Mouse (Mus musculus): ENCODE measurements around the gene Cobll1. TPM values are rescaled to one million over a fixed set of nuclear protein-coding genes. Genes with fewer than 3 reads are reported as not detected.

Cobll1 gene
- polyA plus RNA-seq, 1 experiment from 2014 or later = 2.9 TPM

DNA sequence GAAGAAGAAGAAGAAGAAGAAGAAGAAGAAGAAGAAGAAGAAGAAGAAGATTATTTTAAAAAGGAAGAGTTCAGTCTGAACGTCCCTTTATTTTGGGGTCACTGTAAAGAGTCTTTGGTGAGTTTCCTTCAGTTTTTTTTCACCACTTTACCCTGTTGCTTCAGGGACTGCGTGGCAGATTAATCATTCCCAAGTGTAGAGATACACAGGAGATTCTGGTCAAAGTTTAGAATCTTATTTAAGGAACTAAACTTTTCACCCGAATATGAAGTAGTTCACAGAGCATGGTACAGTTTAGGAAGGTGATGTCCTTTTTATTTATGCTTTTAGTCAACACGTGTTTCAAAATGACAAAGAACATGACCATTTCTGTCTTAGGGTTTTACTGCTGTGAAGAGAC lies 21.2 kb upstream of the Cobll1 start:
- Histone ChIP-seq H3K9me3 (no peaks in the 10 kb centered on the region), H3K27ac (replicated peaks) (no peak overlapping the region), H3K27me3 (no peaks in the 10 kb centered on the region), H3K4me3 (no peak overlapping the region), H3K9ac (no peak overlapping the region), H3K4me2 (no peak overlapping the region), H3K4me1 (replicated peaks) (no peaks in the 10 kb centered on the region), H3K36me3 (no peaks in the 10 kb centered on the region)
- 91% methylated on average over 4 of the region's 4 CpGs for WGBS
- no peak for ATAC-seq (ENCODE audit: low FRiP score, low read depth)

DNA sequence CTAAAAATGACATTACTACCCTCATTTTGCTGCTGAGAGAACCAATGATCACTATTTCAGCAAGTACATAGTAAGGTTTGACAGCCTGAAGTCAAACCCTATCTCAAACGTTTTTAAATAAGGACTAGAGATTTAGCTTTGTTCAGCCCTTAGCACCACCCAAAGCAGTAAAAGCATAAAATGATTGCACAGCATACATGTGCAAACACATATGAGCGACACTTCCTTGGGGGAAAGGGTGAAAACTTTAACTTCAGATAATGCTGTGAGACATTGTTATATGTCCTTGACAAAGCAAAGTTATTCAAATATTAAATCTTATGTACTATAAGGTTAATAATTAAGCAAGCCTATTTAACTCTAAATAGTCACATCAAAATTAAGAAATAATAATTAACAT lies 18.2 kb upstream of the Cobll1 start:
- no peak overlapping the region for H3K27ac ChIP-seq (replicated peaks)
- no peak overlapping the region for H3K9ac ChIP-seq
- no peaks in the 10 kb centered on the region for H3K4me1 ChIP-seq (replicated peaks)
- H3K9me3 ChIP-seq = no peaks in the 10 kb centered on the region
- no peak overlapping the region for H3K4me3 ChIP-seq
- no peaks in the 10 kb centered on the region for H3K36me3 ChIP-seq
- no peaks in the 10 kb centered on the region for H3K27me3 ChIP-seq
- no peak for ATAC-seq (ENCODE audit: low FRiP score, low read depth)
- 73% methylated on average over 2 of the region's 2 CpGs for WGBS
- H3K4me2 ChIP-seq = no peak overlapping the region

DNA sequence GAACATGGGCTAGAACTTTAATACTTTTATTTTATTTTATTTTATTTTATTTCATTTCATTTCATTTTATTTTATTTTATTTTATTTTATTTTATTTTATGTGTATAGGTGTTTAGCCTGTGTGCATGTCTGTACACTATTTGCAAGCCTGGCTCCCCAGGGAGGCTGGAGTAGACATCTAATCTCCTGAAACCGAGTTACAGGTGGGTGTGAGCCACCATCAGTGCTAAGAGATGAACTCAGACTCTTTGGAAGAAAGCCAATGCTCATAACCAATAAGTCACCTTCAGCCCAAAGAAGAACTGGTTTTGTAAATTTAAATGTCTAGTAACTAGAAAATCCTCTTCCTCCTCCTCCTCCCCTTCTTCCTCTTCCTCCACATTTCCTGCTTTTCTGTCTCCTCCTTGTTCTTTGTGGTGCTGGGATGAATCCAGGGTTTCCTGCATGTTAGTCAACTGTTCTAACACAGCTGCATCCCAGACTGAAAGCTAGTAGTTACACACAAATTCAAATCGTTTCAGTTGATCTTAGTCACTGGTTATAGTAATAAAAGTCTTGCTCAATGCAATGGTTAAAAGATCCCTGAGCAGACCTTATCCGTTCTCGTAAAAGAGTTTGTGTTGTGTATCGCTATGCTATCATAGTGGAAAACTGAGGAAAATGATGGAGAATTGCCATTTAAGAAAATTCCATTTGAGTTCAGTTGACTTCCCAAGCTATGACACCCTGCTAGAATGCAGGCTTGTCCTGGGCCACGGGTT lies 17.5 kb upstream of the Cobll1 start:
- ATAC-seq (ENCODE audit: low FRiP score, low read depth) = no peak

DNA sequence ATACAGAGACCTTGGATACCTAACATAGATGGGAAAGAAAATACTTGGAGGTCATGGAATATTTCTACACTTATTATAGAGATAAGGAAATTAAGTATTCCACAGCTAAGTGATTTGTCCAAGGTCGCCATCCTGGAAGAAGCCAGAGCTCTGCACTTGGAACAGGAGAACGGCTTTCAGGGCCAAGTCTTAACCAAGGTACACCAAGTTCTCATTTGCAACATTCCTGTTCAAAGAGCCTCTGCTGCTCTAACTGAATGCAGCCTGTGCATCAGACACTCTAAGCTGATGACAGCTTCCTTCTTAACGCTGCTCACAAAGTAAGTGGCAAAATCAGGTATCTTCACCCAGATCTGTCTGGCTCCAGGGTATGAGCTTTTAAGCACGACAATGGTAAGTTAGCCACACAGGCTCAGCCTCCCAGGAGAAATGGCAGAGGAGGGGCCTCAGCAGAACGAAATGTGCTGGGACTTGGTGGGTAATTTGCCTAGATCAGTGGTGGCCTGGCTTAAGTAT lies 11.4 kb upstream of the Cobll1 start:
- H3K4me2 ChIP-seq = no peak overlapping the region
- no peak for ATAC-seq (ENCODE audit: low FRiP score, low read depth)
- no peaks in the 10 kb centered on the region for H3K9me3 ChIP-seq
- no peak overlapping the region for H3K9ac ChIP-seq
- 63% methylated on average over 5 of the region's 5 CpGs for WGBS
- no peaks in the 10 kb centered on the region for H3K27me3 ChIP-seq
- no peaks in the 10 kb centered on the region for H3K36me3 ChIP-seq
- no peak overlapping the region for H3K27ac ChIP-seq (replicated peaks)
- no peaks in the 10 kb centered on the region for H3K4me1 ChIP-seq (replicated peaks)
- H3K4me3 ChIP-seq = no peak overlapping the region

More for the DNA sequence above, 17.5 kb upstream of the Cobll1 start:
- Histone ChIP-seq H3K36me3 (no peaks in the 10 kb centered on the region), H3K27ac (replicated peaks) (no peak overlapping the region), H3K27me3 (no peaks in the 10 kb centered on the region), H3K4me1 (replicated peaks) (no peaks in the 10 kb centered on the region), H3K9ac (no peak overlapping the region), H3K9me3 (no peaks in the 10 kb centered on the region), H3K4me3 (no peak overlapping the region), H3K4me2 (no peak overlapping the region)
- 82% methylated on average over 6 of the region's 6 CpGs for WGBS

DNA sequence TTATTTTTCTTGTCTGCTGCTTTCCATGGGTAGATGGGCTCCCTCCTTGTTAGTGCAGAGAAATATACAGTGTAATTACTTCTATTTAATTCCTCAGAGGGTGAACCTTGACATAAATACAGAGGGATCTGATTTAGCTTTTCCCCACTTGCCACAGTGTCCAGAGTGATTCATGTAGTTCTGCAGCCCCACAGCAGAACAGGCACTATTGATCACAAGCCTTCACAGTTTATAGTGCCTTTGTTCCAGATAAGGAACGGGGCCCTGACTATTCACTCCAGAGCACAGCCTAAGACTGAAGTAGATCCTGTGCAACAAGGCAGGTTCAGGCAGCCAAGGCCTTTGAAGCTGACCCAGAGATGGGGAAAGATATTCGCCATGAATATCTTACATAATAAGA lies 10.4 kb upstream of the Cobll1 start:
- H3K4me1 ChIP-seq (replicated peaks) = no peaks in the 10 kb centered on the region
- no peaks in the 10 kb centered on the region for H3K9me3 ChIP-seq
- no peak overlapping the region for H3K27ac ChIP-seq (replicated peaks)
- ATAC-seq (ENCODE audit: low FRiP score, low read depth) = no peak
- 56% methylated on average over 2 of the region's 2 CpGs for WGBS
- no peak overlapping the region for H3K4me2 ChIP-seq
- H3K9ac ChIP-seq = no peak overlapping the region
- no peak overlapping the region for H3K4me3 ChIP-seq
- H3K27me3 ChIP-seq = no peaks in the 10 kb centered on the region
- no peaks in the 10 kb centered on the region for H3K36me3 ChIP-seq

DNA sequence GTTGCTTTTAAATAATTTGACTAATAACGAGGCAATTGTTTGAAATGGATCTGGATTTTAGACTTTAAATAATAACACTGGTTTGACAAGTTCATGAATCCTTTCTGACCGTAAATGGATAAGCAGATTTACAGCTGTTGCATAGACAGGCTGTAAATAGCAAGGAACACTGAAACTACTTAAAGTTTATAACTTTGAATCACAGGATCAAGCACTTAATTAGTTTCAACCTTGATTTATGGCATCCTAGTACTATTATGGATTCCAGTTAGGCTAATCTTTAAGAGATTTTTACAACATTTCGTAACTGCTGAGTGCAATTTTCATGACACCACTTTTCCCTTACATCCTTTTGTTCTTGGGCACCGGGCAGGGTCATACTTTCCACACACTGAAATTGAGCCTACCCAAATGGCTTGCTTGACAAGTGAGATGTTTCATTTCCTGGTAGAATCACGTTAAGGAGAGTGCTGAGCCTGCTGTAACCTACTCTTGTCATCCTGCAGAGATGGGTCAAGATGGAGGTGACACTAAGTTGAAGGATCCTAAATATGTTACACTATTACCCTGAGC lies 1.1 kb upstream of the Cobll1 start:
- no peak overlapping the region for H3K4me2 ChIP-seq
- no peak for ATAC-seq (ENCODE audit: low FRiP score, low read depth)
- no peak overlapping the region for H3K9ac ChIP-seq
- peaks cover 13% of the 10 kb centered on the region; the same call in 1 of the 2 replicates for H3K27me3 ChIP-seq
- peaks cover 15% of the 10 kb centered on the region for H3K4me1 ChIP-seq (replicated peaks)
- H3K4me3 ChIP-seq = no peak overlapping the region
- no peaks in the 10 kb centered on the region for H3K9me3 ChIP-seq
- H3K27ac ChIP-seq (replicated peaks) = no peak overlapping the region
- WGBS = 77% methylated on average over 5 of the region's 5 CpGs
- H3K36me3 ChIP-seq = no peaks in the 10 kb centered on the region

DNA sequence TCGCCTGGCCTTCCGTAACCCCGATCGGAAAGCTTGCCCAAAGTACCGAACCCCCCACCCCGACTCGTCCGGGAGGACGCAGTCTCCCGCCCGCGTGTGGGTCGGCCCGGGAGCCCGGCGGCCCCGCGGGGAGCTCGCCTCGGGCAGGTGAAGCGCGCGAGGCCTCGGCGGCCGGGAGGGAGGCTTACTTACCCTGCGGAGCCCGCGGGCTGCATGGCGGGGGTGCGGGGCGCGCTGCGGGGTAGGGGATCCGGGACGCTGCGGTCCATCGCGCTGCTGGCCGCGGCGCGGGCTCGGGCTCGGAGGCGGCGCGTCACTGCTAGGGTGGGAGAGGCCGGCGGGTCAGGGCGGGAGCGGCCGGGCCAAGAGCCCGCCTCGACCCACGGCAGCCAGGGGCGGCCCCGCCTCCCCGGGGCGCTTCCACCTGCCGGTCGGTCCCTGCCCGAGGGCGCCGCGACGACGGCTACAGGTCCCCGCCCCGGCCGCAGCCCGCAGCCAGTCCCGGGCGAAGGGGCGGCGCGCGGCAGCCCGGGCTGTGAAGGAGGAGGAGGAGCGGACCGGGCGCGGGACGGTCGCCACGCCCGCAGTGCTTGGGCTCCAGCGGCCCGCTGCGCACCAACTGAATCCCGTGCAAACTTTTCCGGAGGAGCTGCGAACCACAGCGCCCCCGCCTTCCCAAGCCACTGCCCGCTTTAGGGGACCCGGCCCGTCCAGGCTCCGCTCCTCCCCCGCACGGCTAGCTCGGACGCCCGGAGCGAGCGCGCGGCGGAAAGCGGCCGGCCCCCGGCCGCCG lies 836 bp downstream of the Cobll1 start:
- peaks cover 13% of the 10 kb centered on the region; the same call in 1 of the 2 replicates for H3K27me3 ChIP-seq
- no peaks in the 10 kb centered on the region for H3K36me3 ChIP-seq
- H3K9ac ChIP-seq = peak overlapping the region; percentile 59
- peak overlapping the region; percentile 34 for H3K27ac ChIP-seq (replicated peaks)
- peaks cover 15% of the 10 kb centered on the region for H3K4me1 ChIP-seq (replicated peaks)
- WGBS = under 1% methylated on average over 86 of the region's 114 CpGs
- peak overlapping the region; percentile 86 for H3K4me3 ChIP-seq
- no peaks in the 10 kb centered on the region for H3K9me3 ChIP-seq
- ATAC-seq (ENCODE audit: low FRiP score, low read depth) = peak; percentile 89
- H3K4me2 ChIP-seq = peak overlapping the region; percentile 99

DNA sequence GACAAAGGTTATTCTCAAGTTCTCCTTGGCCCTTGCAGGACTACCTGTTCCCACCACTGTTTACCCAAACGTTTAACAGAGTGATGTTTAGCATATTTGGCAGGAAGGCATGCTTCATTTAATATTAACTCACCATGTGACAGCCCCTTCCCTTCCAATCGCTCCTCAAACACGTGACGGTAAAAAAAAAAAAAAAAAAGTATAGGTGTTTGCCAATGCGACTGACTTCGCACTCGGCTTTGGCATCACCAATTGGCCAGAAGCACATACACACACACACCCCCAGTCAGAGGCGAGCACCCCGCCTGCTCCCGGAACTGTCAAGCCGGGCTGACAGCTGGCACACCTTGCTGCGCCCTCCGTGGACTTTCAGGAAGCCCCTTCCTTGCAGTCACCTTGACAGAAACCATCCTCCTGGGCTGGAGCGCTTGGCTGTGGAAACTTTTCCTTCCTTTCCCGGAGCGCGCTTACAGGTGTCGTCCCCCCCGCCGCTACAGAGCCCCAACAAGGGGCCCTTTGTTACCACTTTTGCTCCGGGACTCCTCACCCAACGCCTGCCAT lies 1.5 kb downstream of the Cobll1 start:
- ATAC-seq (ENCODE audit: low FRiP score, low read depth) = peak; percentile 43
- peak overlapping the region; percentile 34 for H3K27ac ChIP-seq (replicated peaks)
- peaks cover 13% of the 10 kb centered on the region; the same call in 1 of the 2 replicates for H3K27me3 ChIP-seq
- H3K4me1 ChIP-seq (replicated peaks) = peaks cover 15% of the 10 kb centered on the region
- H3K4me2 ChIP-seq = peak overlapping the region; percentile 99
- H3K36me3 ChIP-seq = no peaks in the 10 kb centered on the region
- 1% methylated on average over 22 of the region's 22 CpGs for WGBS
- peak overlapping the region; percentile 86 for H3K4me3 ChIP-seq
- H3K9ac ChIP-seq = peak overlapping the region; percentile 59
- H3K9me3 ChIP-seq = no peaks in the 10 kb centered on the region

DNA sequence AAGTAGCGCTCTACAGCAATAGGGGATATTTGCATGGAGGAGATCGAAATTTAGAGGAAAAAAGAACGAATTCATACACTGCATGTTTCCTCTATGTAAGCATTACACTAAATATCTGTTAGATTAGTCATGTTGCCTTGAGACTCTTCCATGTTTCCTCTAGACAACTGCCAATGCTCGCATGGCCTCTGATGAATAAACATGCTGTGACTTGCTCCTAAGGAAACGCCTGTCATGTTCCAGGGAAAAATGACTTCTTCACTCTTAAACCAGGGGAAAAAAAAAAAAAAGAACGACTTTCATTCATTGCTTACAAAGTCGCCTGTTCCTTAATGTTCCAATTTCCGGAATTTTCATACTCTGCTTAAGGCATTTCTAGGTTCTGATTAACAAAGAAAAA lies 2.1 kb downstream of the Cobll1 start:
- no peak overlapping the region for H3K27ac ChIP-seq (replicated peaks)
- H3K36me3 ChIP-seq = no peaks in the 10 kb centered on the region
- H3K9me3 ChIP-seq = no peaks in the 10 kb centered on the region
- H3K27me3 ChIP-seq = peaks cover 13% of the 10 kb centered on the region; the same call in 1 of the 2 replicates
- H3K4me1 ChIP-seq (replicated peaks) = peaks cover 15% of the 10 kb centered on the region
- H3K4me3 ChIP-seq = peak overlapping the region; percentile 86; the same call in 1 of the 2 replicates
- no peak for ATAC-seq (ENCODE audit: low FRiP score, low read depth)
- peak overlapping the region; percentile 99 for H3K4me2 ChIP-seq
- no peak overlapping the region for H3K9ac ChIP-seq
- WGBS = 56% methylated on average over 8 of the region's 8 CpGs

DNA sequence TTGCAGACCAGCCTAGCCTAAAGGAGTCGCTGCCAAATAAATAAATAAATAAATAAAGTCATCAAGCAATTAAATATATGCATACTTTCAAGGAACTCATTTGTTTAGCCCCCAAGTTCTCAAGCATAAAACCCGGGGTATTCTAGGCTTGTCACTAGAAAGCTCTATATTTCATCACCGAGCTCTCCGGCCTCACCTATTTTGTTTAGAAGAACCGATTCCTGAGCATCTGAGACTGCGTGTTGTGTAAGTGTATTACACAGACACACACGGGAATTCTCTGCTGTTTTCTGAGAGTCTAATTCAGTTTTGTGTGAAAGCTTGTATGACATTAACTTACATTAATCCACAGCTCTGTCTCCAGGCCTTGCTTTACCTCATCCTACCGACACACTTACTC lies 2.6 kb downstream of the Cobll1 start:
- Histone ChIP-seq H3K4me2 (no peak overlapping the region), H3K4me3 (no peak overlapping the region), H3K36me3 (no peaks in the 10 kb centered on the region), H3K9ac (no peak overlapping the region), H3K27ac (replicated peaks) (no peak overlapping the region), H3K27me3 (peaks cover 13% of the 10 kb centered on the region; the same call in 1 of the 2 replicates), H3K9me3 (no peaks in the 10 kb centered on the region), H3K4me1 (replicated peaks) (peaks cover 15% of the 10 kb centered on the region)
- 86% methylated on average over 8 of the region's 8 CpGs for WGBS
- no peak for ATAC-seq (ENCODE audit: low FRiP score, low read depth)

DNA sequence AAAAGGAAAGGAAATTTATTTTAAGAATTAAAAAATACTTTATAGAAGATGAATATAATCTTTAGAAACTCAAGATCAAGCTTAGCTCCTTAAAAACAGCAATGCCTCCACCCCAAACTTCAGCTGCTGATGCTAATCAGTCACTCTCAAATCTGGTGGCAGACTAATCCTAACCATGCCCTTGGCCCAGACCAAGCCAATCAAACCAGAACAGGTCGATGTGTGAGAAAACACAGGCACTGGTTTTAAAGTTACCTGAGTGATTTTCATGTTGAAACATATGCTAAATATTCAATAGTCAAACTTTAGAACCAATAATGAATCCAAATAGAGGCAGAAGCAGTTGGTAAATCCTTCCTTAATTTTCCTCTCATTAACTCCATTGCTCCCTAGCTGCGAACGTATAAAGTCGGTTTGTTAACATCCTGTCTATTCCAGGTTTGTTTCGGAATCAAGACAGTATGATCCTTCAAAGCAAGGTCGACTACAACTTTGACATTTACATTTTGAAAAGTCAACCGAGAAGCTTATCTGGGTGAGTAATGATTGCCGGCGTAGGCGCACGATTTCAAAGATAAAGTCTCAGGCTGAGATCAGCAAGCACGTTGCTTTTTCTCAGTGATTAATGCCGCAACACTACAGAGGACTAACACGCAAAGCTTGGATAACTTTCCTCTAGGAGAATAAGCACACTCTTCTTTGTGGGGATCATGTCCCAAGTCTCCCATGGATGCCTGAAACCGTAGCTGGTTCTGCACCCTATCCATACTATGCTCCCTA lies 6.3 kb downstream of the Cobll1 start:
- 0 out of 2 replicates have a peak, but pooled peaks cover 6% of the 10 kb centered on the region for H3K27me3 ChIP-seq
- H3K4me2 ChIP-seq = no peak overlapping the region
- H3K4me1 ChIP-seq (replicated peaks) = peaks cover 6% of the 10 kb centered on the region
- no peak overlapping the region for H3K9ac ChIP-seq
- H3K9me3 ChIP-seq = no peaks in the 10 kb centered on the region
- H3K36me3 ChIP-seq = no peaks in the 10 kb centered on the region
- no peak overlapping the region for H3K4me3 ChIP-seq
- H3K27ac ChIP-seq (replicated peaks) = no peak overlapping the region
- ATAC-seq (ENCODE audit: low FRiP score, low read depth) = no peak
- WGBS = 89% methylated on average over 15 of the region's 15 CpGs

Measured in hindbrain, embryonic 15.5 days (tissue).